Mouse (Mus musculus): Measurements from ENCODE around the gene Itga2b. TPM values are rescaled to one million over a fixed set of nuclear protein-coding genes. Genes with fewer than 3 reads are reported as not detected.
A peak's percentile ranks its signal among the peaks of the same experiment; 100 is the strongest.

The Itga2b gene
- polyA plus RNA-seq, 1 experiment from 2014 or later: 4.4 TPM

GRCm38 (mm10) chr11:102405544-102406285, 64.2 kb downstream of the Itga2b start:
- no peak overlapping the region for H3K9ac ChIP-seq (ENCODE audit: low read length)
- ATAC-seq (ENCODE audit: insufficient number of reproducible peaks, low FRiP score, low TSS enrichment, low read depth) (no peak), DNase-seq (ENCODE audit: low spot score) (no peak)
- no peaks in the 10 kb centered on the region for H3K9me3 ChIP-seq (ENCODE audit: control insufficient read depth, low read length)
- no peak overlapping the region for H3K27ac ChIP-seq (replicated peaks; ENCODE audit: low read depth, low read length)
- H3K4me2 ChIP-seq (ENCODE audit: low read depth, severe bottlenecking): peak overlapping the region; percentile 87
- peaks cover 10% of the 10 kb centered on the region for H3K4me1 ChIP-seq (ENCODE audit: control insufficient read depth, insufficient read depth, low read length)
- peaks cover 15% of the 10 kb centered on the region for H3K36me3 ChIP-seq (ENCODE audit: control insufficient read depth, insufficient read depth, low read length)
- H3K27me3 ChIP-seq (ENCODE audit: control insufficient read depth, insufficient read depth, low read length): peaks cover 5% of the 10 kb centered on the region
- 92% methylated on average over 11 of the region's 11 CpGs for WGBS
- 0 out of 2 replicates have a peak overlapping the region, but pooled peaks have one; percentile 76 for H3K4me3 ChIP-seq (ENCODE audit: low read depth, low read length)

- Histone ChIP-seq H3K36me3 (ENCODE audit: control insufficient read depth, insufficient read depth, low read length) (peaks cover 15% of the 10 kb centered on the region), H3K9me3 (ENCODE audit: control insufficient read depth, low read length) (no peaks in the 10 kb centered on the region), H3K4me2 (ENCODE audit: low read depth, severe bottlenecking) (no peak overlapping the region), H3K4me1 (ENCODE audit: control insufficient read depth, insufficient read depth, low read length) (peaks cover 16% of the 10 kb centered on the region), H3K27me3 (ENCODE audit: control insufficient read depth, insufficient read depth, low read length) (peaks cover 18% of the 10 kb centered on the region), H3K9ac (ENCODE audit: low read length) (no peak overlapping the region), H3K4me3 (ENCODE audit: low read depth, low read length) (no peak overlapping the region), H3K27ac (replicated peaks; ENCODE audit: low read depth, low read length) (no peak overlapping the region)
- DNase-seq (ENCODE audit: low spot score): no peak
- ATAC-seq (ENCODE audit: insufficient number of reproducible peaks, low FRiP score, low TSS enrichment, low read depth): no peak
- WGBS: 88% methylated on average over 18 of the region's 18 CpGs
Observed at GRCm38 (mm10) chr11:102404161-102405010, 65.5 kb downstream of the Itga2b start.

DNA sequence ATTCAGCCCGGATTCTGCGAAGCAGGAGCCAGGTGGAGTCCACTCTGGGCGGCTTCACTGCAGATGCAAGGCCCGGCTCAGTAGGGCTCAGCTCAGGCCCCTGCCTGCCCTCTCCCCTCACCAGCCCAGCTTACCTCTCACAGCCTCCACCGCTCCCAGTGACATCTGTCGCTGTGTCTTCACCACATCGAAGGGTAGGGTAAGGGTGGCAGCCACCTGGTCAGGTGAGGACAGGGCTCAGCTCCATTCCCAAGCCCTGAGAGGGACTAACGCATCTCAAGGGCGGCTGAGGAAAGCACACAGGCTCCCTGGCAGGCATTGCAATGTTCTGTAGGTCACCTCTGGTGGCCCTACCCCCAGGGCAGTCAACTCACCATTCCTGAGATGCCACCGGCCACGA, 66.3 kb downstream of the Itga2b start:
- Histone ChIP-seq H3K4me3 (ENCODE audit: low read depth, low read length) (no peak overlapping the region), H3K9me3 (ENCODE audit: control insufficient read depth, low read length) (no peaks in the 10 kb centered on the region), H3K4me1 (ENCODE audit: control insufficient read depth, insufficient read depth, low read length) (peaks cover 14% of the 10 kb centered on the region), H3K36me3 (ENCODE audit: control insufficient read depth, insufficient read depth, low read length) (peaks cover 15% of the 10 kb centered on the region), H3K27ac (replicated peaks; ENCODE audit: low read depth, low read length) (no peak overlapping the region), H3K27me3 (ENCODE audit: control insufficient read depth, insufficient read depth, low read length) (peaks cover 25% of the 10 kb centered on the region), H3K4me2 (ENCODE audit: low read depth, severe bottlenecking) (no peak overlapping the region), H3K9ac (ENCODE audit: low read length) (no peak overlapping the region)
- DNase-seq (ENCODE audit: low spot score) (no peak), ATAC-seq (ENCODE audit: insufficient number of reproducible peaks, low FRiP score, low TSS enrichment, low read depth) (no peak)
- 90% methylated on average over 11 of the region's 11 CpGs for WGBS

Small RNA genes lying within 50 kb of the gene (microRNA-seq; reads per million reads assigned to microRNA genes)
- gene Mir6930: not detected

Other genes starting within 250 kb of the Itga2b start
- gene Hdac5, start 240.0 kb downstream of the Itga2b start, polyA plus RNA-seq (2014; fragmentation: Nextera tagmentation; extraction: Ambion mirVana): 21.3 and 24.0 TPM in 2 replicates
- 26.9 and 27.8 TPM in 2 replicates for gene BC030867, start 221.2 kb downstream of the Itga2b start, polyA plus RNA-seq (2014; fragmentation: Nextera tagmentation; extraction: Ambion mirVana)
- gene Asb16, start 201.4 kb downstream of the Itga2b start, polyA plus RNA-seq (2014; fragmentation: Nextera tagmentation; extraction: Ambion mirVana): 0.13 and 0.33 TPM in 2 replicates
- gene Tmub2, start 185.2 kb downstream of the Itga2b start, polyA plus RNA-seq (2014; fragmentation: Nextera tagmentation; extraction: Ambion mirVana): 46.7 and 51.5 TPM in 2 replicates
- 20.0 and 22.1 TPM in 2 replicates for gene Atxn7l3, start 173.5 kb downstream of the Itga2b start, polyA plus RNA-seq (2014; fragmentation: Nextera tagmentation; extraction: Ambion mirVana)
- gene Ubtf, start 150.4 kb downstream of the Itga2b start, polyA plus RNA-seq (2014; fragmentation: Nextera tagmentation; extraction: Ambion mirVana): 87.0 and 91.4 TPM in 2 replicates
- gene Slc4a1, start 103.9 kb downstream of the Itga2b start, polyA plus RNA-seq (2014; fragmentation: Nextera tagmentation; extraction: Ambion mirVana): 20.4 and 24.6 TPM in 2 replicates
- 0.57 and 1.0 TPM in 2 replicates for gene Rundc3a, start 76.7 kb downstream of the Itga2b start, polyA plus RNA-seq (2014; fragmentation: Nextera tagmentation; extraction: Ambion mirVana)
- gene Slc25a39, start 62.2 kb downstream of the Itga2b start, polyA plus RNA-seq (2014; fragmentation: Nextera tagmentation; extraction: Ambion mirVana): 166 and 180 TPM in 2 replicates
- gene Grn, start 39.8 kb downstream of the Itga2b start, polyA plus RNA-seq (2014; fragmentation: Nextera tagmentation; extraction: Ambion mirVana): 58.8 and 60.5 TPM in 2 replicates
- gene Fam171a2, start 22.4 kb downstream of the Itga2b start, polyA plus RNA-seq (2014; fragmentation: Nextera tagmentation; extraction: Ambion mirVana): 5.5 and 7.9 TPM in 2 replicates
- gene Gpatch8, start 86.3 kb upstream of the Itga2b start, polyA plus RNA-seq (2014; fragmentation: Nextera tagmentation; extraction: Ambion mirVana): 52.9 and 55.0 TPM in 2 replicates
- 3.9 and 4.2 TPM in 2 replicates for gene Gm11627, start 109.3 kb upstream of the Itga2b start, polyA plus RNA-seq (2014; fragmentation: Nextera tagmentation; extraction: Ambion mirVana)
- 57.2 and 57.4 TPM in 2 replicates for gene Fzd2, start 134.3 kb upstream of the Itga2b start, polyA plus RNA-seq (2014; fragmentation: Nextera tagmentation; extraction: Ambion mirVana)
- gene Meioc, start 193.6 kb upstream of the Itga2b start, polyA plus RNA-seq (2014; fragmentation: Nextera tagmentation; extraction: Ambion mirVana): 0.35 and 1.2 TPM in 2 replicates
- gene Ccdc43, start 227.7 kb upstream of the Itga2b start, polyA plus RNA-seq (2014; fragmentation: Nextera tagmentation; extraction: Ambion mirVana): 58.4 and 64.1 TPM in 2 replicates

All from limb, embryonic 11.5 days (tissue).